Mouse (Mus musculus): ENCODE measurements around the gene Zfp513.

GRCm38 (mm10) chr5:31201742-31202590 is at the start of gene Zfp513:
- peak; percentile 81; the same call in 1 of the 2 replicates for TF ChIP-seq POLR2A (IDR thresholded peaks at IDR 0.05; ENCODE audit: low read depth, low read length)
- TF ChIP-seq CTCF (IDR thresholded peaks at IDR 0.05; ENCODE audit: extremely low read depth, insufficient read length, insufficient replicate concordance, low read depth, low read length), result no peak
